Mouse (Mus musculus) thymus, adult 2 months (tissue): ENCODE data around the gene Man1c1.

Source experiments
- CTCF ChIP-seq: fragments of 200-500 bp; IDR thresholded peaks from 2 replicates; pipeline ENCODE4 v1.5.1; 2012; ENCODE audit warnings: mild to moderate bottlenecking, control low read depth, low read length, moderate library complexity, borderline replicate concordance; ENCODE audit not compliant: control insufficient read depth, poor library complexity, insufficient read depth; ENCODE audit errors: extremely low read depth
- POLR2A ChIP-seq: fragments of 200-500 bp; IDR thresholded peaks from 2 replicates; pipeline ENCODE4 v1.6.1; 2012; ENCODE audit warnings: mild to moderate bottlenecking, low read length, control low read depth, moderate library complexity; ENCODE audit not compliant: control insufficient read depth, poor library complexity, insufficient read depth; ENCODE audit errors: extremely low read depth

DNA sequence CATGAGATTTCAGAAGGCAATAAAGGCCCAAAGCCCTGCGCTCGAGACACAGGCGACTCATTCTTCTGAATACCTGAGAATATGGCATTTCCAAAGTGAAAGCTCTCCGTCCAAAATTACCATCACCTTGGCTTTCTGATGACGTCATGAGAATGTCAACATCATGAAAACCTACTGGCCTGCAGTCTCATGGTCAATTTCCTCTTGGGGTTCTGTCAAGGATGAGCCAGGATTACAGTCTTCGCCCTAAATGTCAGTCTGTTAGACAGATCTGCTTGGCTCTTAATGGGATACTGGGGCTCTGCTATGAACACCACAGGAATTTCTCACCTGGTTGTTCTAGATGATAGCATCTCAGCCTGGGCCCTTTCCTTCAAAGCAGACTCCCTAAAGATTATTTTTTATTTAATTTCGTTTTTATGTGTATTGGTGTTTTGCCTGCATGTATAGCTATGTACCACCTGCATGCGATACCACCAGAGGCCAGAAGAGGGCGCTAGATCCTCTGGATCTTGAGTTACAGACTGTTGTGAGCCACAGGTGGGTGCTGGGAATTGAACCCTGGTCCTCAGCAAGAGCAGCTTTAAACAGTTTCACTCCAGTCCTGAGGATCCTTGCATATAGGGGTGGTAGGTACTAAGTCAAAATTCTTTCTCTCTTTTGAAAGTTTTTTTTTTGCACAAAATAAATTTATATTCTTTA lies 19.3 kb downstream of the Man1c1 start:
- TF ChIP-seq CTCF (no peak), POLR2A (no peak)
